In the genomic region with DNA sequence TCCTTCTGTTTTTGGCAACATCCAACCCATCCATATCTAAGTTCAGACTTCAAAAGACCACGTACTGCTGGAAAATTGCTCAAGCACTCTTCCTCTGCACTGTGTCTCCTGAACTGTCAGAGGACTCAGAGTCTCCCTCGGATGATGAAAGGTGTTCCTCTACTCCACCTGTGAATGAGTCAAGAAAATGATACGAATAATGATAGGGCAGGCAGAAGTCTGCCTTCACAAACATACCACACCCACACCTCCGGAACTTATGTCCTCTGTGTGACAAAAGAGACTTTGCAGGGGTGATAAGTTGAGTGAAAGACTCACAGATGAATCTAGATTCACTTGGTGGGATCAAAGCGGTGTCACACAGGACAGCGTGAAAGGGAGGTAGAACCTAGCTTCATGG, we compare ENCODE assay signal across 20 mouse cellular contexts. TPM values are rescaled to one million over a fixed set of nuclear protein-coding genes. Genes with fewer than 3 reads are reported as not detected.
DNase-seq lines count a peak whose midpoint lies in the region; ATAC-seq lines count a peak whose summit lies in the region.
"Had no signal": no experiment of that assay in that cellular context is flagged by ENCODE, and none has a peak within 500 bp of the region (broad histone marks: within the 10 kb centered on the region; RNA-seq: fewer than 3 reads in every experiment).

No protein-coding gene starts in this region.

- ATAC-seq in CD4-positive, CD25-positive, alpha-beta regulatory T cell, adult 4 months: peak; percentile 73
- ATAC-seq: forebrain, embryonic 13.5 days; forebrain, embryonic 15.5 days; forebrain, postnatal 0 days had no signal

- DNase-seq in heart, adult 11 months: peak; percentile 57
- DNase-seq in heart, adult 18-20 months: no peak
- peak; percentile 58 for DNase-seq in induced T-regulatory cell, adult 2 months (ENCODE audit: low read depth)
- DNase-seq in naive thymus-derived CD4-positive, alpha-beta T cell, adult 2 months (ENCODE audit: low read depth): peak; percentile 48
- no peak for DNase-seq in urinary bladder, postnatal 10 days (ENCODE audit: low spot score)
- no peak for DNase-seq in left cerebral cortex, adult 11 months (ENCODE audit: low spot score)
- DNase-seq in urinary bladder, postnatal 25 days (ENCODE audit: low spot score): no peak
- DNase-seq: adrenal gland, adult 2 months; adrenal gland, postnatal 10 days; adrenal gland, postnatal 25 days; B cell, adult 2 months; cerebellum, adult 11-12 months; cerebellum, adult 2 months; cerebellum, adult 9-10 months; cerebellum, postnatal 10 days; cerebellum, postnatal 25 days; forebrain, postnatal 0 days had no signal

RNA-seq across cellular contexts. Expression of gene Shld1, which starts 17.6 kb away (rescaled TPM):
- total RNA-seq in heart, adult 18-20 months (2021): 10 to 100 TPM; 36.7 to 57.1 TPM
- 10 to 100 TPM; 36.6 to 38.3 TPM for polyA plus RNA-seq in CD4-positive, CD25-positive, alpha-beta regulatory T cell, adult 4 months (2017; shearing (Covaris generic))

Comparison
In these comparisons a context has a peak if more than half of its experiments do, and no peak if none do; other contexts are left out.
1. DNase-seq: peak in heart, adult 11 months (single experiment), induced T-regulatory cell, adult 2 months (single experiment) and naive thymus-derived CD4-positive, alpha-beta T cell, adult 2 months (single experiment); none in heart, adult 18-20 months (0 of 2), urinary bladder, postnatal 10 days (single experiment), left cerebral cortex, adult 11 months (single experiment) and urinary bladder, postnatal 25 days (single experiment).